Mouse (Mus musculus): Measurements from ENCODE around the gene Lrrc8b.

DNA sequence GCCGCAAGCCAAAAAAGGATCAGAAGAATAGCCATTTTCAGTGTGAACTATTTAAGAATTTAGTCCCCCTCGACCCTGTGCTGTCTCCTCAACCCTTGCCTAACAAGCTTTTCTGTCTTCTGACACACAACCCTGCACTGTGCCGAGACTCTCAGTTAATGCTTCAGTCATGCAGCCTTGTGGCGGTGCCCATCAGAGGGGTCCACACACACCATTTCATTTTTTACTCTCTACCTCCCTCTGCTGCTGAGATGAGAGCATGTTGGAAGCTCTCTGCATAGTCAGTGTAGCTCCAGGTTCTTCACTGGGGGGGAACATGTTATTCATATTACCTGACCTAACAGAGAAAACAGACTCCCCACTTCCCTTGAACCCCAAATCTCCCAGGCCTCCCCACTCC lies 75.8 kb downstream of the Lrrc8b start:
- TF ChIP-seq GATA1 (IDR thresholded peaks at IDR 0.05; ENCODE audit: low read length), result no peak
- no peak for TF ChIP-seq TAL1 (IDR thresholded peaks at IDR 0.05; ENCODE audit: low read length)
